Mouse (Mus musculus): ENCODE measurements around the gene Pmpcb. TPM values are rescaled to one million over a fixed set of nuclear protein-coding genes. Genes with fewer than 3 reads are reported as not detected.
A peak's percentile ranks its signal among the peaks of the same experiment; 100 is the strongest.

Pmpcb gene
- polyA plus RNA-seq, 1 experiment from 2014 or later, result 68.7 TPM

DNA sequence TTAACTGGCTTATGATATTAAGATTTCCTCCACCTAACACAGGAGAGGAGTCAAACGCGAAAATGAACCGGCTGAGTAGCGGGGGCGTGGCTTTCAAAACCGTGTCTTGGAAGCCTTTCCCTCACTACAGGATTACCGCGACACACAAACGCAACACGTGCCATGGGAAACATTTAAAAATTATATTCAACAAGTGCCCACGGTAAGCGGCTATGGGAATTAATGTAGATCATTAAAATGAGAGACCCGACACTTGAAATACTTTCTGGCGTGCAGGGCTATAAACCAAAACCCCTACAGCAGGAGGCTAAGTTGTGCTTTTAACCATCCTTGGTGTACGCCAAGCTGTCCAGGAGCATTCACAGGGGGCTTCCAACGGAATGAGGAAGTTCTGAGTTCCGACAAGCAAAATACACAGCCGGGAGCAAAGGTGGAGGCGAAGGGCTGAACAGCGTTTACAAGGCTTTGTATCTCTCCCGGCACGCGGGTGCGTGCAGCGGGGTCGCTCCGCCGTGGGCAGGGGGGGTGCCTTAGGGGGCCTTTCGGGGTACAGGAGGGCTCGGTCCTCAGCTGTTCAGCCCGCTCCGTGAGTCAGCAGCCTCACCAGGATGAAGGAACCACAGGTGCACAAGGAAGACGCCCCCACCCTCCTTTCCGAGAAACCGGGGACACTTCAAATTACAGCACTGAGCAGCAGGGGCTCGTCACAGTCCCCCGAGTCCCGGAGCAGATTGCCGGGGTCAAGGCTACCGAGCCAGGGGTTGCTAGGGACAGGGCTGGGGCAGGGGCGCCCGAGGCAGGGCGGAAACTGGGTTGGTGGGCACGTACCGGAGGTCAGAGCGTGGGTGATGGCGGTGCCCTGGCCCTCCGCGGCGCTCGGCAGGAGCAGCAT, 47.5 kb downstream of the Pmpcb start:
- peak; percentile 83 for ATAC-seq (ENCODE audit: low FRiP score, low read depth)

DNA sequence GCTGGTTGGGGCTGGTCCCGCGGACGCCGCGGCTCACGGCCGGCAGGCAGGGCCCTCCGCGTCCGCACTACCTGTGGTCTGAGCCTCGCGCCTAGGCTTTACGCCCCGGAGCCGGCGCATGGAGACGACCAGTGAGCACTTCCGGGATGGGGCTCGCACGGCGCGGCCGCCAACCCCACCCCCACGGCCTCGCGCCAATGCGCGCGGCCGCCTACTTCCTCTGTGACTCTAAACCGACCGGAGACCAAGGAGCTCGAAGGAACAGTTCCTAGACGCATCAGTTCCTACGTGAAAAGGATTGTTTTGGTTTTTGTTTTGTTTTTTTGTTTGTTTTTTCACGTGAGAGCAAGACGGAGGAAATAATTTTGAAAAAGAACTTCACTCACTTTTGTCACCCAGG, 48.1 kb downstream of the Pmpcb start, which contains the start of the genes Dnajc2 and Psmc2:
TSS of gene Dnajc2 (minus strand) at position 199 of the 400 bp plus-strand sequence.
TSS of gene Psmc2 (plus strand) at position 231 of the 400 bp plus-strand sequence.
- Histone ChIP-seq H3K27me3 (no peaks in the 10 kb centered on the region), H3K36me3 (peaks cover 36% of the 10 kb centered on the region), H3K27ac (replicated peaks) (peak within 1 kb of the TSS; percentile 83), H3K4me2 (peak within 1 kb of the TSS; percentile 93), H3K9me3 (no peaks in the 10 kb centered on the region), H3K4me1 (replicated peaks) (peaks cover 37% of the 10 kb centered on the region), H3K9ac (peak within 1 kb of the TSS; percentile 77), H3K4me3 (peak within 1 kb of the TSS; percentile 91)
- 0% methylated on average over 32 of the region's 37 CpGs for WGBS
- peak; percentile 96 for ATAC-seq (ENCODE audit: low FRiP score, low read depth)

More for the DNA sequence above, 47.5 kb downstream of the Pmpcb start:
- Histone ChIP-seq H3K9me3 (no peaks in the 10 kb centered on the region), H3K4me2 (peak overlapping the region; percentile 93), H3K9ac (peak overlapping the region; percentile 77), H3K4me1 (replicated peaks) (peaks cover 35% of the 10 kb centered on the region), H3K4me3 (peak overlapping the region; percentile 91), H3K27ac (replicated peaks) (peak overlapping the region; percentile 76), H3K27me3 (no peaks in the 10 kb centered on the region), H3K36me3 (peaks cover 42% of the 10 kb centered on the region)
- WGBS, result under 1% methylated on average over 46 of the region's 51 CpGs

GRCm38 (mm10) chr5:21785776-21786175, 48.8 kb downstream of the Pmpcb start:
- Histone ChIP-seq H3K4me2 (peak overlapping the region; percentile 93), H3K36me3 (peaks cover 28% of the 10 kb centered on the region), H3K9ac (no peak overlapping the region), H3K9me3 (no peaks in the 10 kb centered on the region), H3K27me3 (no peaks in the 10 kb centered on the region), H3K4me1 (replicated peaks) (peaks cover 37% of the 10 kb centered on the region), H3K4me3 (no peak overlapping the region), H3K27ac (replicated peaks) (no peak overlapping the region)
- WGBS, result 80% methylated on average over 7 of the region's 7 CpGs
- ATAC-seq (ENCODE audit: low FRiP score, low read depth), result no peak

DNA sequence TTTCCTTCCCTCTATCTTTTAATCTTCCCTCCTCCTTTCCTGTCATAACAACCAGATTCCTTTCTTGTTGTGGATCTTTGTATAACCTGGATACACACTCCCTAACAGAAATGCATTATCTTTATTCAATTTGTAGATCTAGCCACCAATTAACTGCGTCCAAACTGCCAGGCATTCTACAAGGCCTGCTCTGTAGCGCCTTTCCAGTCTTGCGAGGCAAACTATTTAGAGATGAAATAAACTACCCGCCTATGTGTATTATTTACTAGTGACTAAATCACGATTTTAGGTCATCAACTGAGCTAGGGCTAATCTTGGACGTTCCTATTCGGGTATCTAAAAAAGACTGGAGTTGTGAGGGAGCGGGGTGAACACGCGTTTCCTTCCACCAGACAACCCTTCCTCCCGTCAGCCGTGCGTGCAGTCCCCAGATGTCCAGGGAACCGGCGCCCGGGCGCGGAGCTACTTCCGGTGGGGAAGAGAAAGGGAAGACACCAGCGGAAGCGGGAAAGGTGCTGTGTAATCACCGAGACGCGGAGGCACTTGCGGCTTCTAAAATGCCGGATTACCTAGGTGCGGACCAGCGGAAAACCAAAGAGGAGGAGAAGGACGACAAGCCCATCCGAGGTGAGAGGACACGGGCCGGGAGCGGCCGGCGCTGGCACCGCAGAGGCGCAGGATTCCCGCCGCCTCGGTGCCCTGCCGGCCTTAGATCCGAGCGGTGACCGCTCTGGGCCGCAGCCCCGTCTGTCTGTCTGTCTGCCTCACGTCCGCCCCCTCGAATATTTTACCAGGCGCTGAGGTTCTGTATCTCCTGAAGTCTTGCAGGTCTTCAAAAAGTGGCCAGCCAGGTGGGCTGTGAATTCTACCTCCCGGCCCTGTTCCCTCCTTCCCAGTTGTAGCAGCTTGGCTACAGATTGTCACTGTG, 49.6 kb downstream of the Pmpcb start:
- peaks cover 37% of the 10 kb centered on the region for H3K4me1 ChIP-seq (replicated peaks)
- peak overlapping the region; percentile 83 for H3K27ac ChIP-seq (replicated peaks)
- peak overlapping the region; percentile 90 for H3K9ac ChIP-seq
- H3K27me3 ChIP-seq, result no peaks in the 10 kb centered on the region
- peak; percentile 89 for ATAC-seq (ENCODE audit: low FRiP score, low read depth)
- peaks cover 21% of the 10 kb centered on the region for H3K36me3 ChIP-seq
- peak overlapping the region; percentile 75 for H3K4me2 ChIP-seq
- 2% methylated on average over 50 of the region's 51 CpGs for WGBS
- H3K9me3 ChIP-seq, result no peaks in the 10 kb centered on the region
- peak overlapping the region; percentile 91 for H3K4me3 ChIP-seq

DNA sequence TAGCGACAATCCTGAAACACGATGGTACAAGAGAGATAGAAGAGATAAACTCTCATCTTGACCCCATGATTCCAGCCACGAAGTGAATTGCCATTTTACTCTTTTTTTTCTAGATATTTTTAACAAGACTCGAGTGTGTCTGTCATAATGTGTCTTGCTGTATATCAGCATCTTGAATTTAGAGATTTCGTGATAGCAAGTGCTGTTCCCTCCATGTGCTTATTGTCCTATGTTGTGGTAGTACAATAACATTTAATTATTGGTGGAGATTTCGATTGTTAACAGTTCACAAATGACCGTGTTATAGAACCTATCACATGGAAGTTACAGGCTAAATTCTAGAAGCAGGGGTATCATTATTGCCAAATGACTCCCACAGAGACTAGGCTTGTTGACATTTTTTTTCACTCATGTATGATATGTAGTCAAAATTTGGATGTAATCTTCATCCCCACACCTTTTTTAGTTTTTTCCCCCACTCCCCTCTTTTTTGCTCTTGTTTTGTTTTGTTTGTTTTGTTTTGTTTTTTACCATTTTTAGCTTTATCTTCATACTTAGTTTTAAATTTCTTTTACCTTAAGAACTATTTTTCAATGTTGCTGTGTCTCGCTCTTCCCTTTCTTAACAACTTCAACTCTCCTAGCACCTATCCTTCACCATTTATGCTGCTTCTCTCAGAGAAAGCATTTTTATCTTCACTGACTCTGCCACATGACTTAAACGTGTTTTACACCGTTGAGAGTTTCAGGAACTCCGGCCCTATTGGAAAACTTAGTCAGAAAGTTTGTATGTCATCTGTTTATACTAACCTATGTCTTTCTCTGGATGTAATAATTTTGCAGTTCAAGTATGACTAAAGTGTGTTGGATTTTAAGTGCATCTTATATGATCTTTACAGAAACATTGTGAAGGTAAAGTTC, 50.5 kb downstream of the Pmpcb start:
- H3K9ac ChIP-seq, result peak overlapping the region; percentile 90
- H3K36me3 ChIP-seq, result peaks cover 16% of the 10 kb centered on the region
- H3K4me3 ChIP-seq, result peak overlapping the region; percentile 91
- no peaks in the 10 kb centered on the region for H3K27me3 ChIP-seq
- 41% methylated on average over 11 of the region's 11 CpGs for WGBS
- H3K9me3 ChIP-seq, result no peaks in the 10 kb centered on the region
- H3K27ac ChIP-seq (replicated peaks), result peak overlapping the region; percentile 83
- peaks cover 37% of the 10 kb centered on the region for H3K4me1 ChIP-seq (replicated peaks)
- H3K4me2 ChIP-seq, result peak overlapping the region; percentile 75
- no peak for ATAC-seq (ENCODE audit: low FRiP score, low read depth)

DNA sequence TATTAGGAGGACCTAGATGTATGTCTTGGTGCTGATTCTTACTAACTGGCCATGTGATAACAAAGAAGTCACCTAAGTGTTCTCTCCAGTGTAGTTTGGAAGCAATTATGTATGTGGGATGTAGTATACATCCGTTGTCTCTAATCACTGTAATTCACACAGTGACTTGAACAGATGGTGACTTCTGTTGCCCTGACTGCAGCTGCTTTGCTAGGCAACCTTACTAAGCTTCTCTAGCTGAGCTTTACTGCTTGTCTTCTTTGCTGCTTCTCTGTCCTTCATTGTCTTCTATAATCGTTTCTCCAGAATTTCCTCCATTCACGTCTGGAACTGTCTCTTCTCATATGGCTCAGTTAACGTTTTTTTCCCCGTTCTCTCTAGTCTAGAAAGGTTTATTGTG, 52.1 kb downstream of the Pmpcb start:
- Histone ChIP-seq H3K27ac (replicated peaks) (no peak overlapping the region), H3K36me3 (peaks cover 9% of the 10 kb centered on the region), H3K4me2 (no peak overlapping the region), H3K4me3 (no peak overlapping the region), H3K27me3 (no peaks in the 10 kb centered on the region), H3K9me3 (no peaks in the 10 kb centered on the region), H3K4me1 (replicated peaks) (peaks cover 35% of the 10 kb centered on the region), H3K9ac (no peak overlapping the region)
- WGBS, result 63% methylated on average over 5 of the region's 5 CpGs
- ATAC-seq (ENCODE audit: low FRiP score, low read depth), result no peak

DNA sequence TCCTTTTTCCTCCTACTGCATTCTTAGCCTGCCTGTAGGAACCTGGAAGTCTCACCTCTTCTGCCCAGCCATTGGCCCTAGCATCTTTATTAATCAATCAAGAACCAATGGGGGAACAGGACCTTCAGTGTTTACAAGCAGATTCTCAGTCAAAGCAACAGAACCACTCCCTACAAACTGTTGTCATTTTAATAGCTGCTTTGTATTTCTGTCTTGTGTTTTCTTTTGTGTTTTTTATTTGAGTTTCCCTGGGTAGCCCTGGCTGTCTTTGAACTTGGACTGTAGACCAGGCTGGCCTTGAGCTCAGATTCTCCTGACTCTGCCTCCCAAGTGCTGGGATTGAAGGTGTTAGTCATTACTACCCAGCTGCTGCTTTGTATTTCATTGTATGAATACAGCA, 55.2 kb downstream of the Pmpcb start:
- ATAC-seq (ENCODE audit: low FRiP score, low read depth), result no peak
- no peak overlapping the region for H3K27ac ChIP-seq (replicated peaks)
- peaks cover 24% of the 10 kb centered on the region for H3K4me1 ChIP-seq (replicated peaks)
- H3K36me3 ChIP-seq, result peaks cover 26% of the 10 kb centered on the region
- H3K9ac ChIP-seq, result no peak overlapping the region
- H3K4me3 ChIP-seq, result no peak overlapping the region
- H3K9me3 ChIP-seq, result no peaks in the 10 kb centered on the region
- no peaks in the 10 kb centered on the region for H3K27me3 ChIP-seq
- H3K4me2 ChIP-seq, result no peak overlapping the region

GRCm38 (mm10) chr5:21802907-21803306, 66.0 kb downstream of the Pmpcb start:
- Histone ChIP-seq H3K4me1 (replicated peaks) (no peaks in the 10 kb centered on the region), H3K27me3 (no peaks in the 10 kb centered on the region), H3K4me2 (no peak overlapping the region), H3K9me3 (no peaks in the 10 kb centered on the region), H3K27ac (replicated peaks) (no peak overlapping the region), H3K4me3 (no peak overlapping the region), H3K36me3 (peaks cover 58% of the 10 kb centered on the region), H3K9ac (no peak overlapping the region)
- WGBS, result 90% methylated on average over 9 of the region's 9 CpGs
- no peak for ATAC-seq (ENCODE audit: low FRiP score, low read depth)

GRCm38 (mm10) chr5:21803691-21804188, 66.8 kb downstream of the Pmpcb start:
- Histone ChIP-seq H3K36me3 (peaks cover 53% of the 10 kb centered on the region), H3K27me3 (no peaks in the 10 kb centered on the region), H3K4me2 (no peak overlapping the region), H3K4me1 (replicated peaks) (no peaks in the 10 kb centered on the region), H3K9ac (no peak overlapping the region), H3K4me3 (no peak overlapping the region), H3K27ac (replicated peaks) (no peak overlapping the region), H3K9me3 (no peaks in the 10 kb centered on the region)
- WGBS, result 86% methylated on average over 12 of the region's 12 CpGs
- ATAC-seq (ENCODE audit: low FRiP score, low read depth), result no peak

DNA sequence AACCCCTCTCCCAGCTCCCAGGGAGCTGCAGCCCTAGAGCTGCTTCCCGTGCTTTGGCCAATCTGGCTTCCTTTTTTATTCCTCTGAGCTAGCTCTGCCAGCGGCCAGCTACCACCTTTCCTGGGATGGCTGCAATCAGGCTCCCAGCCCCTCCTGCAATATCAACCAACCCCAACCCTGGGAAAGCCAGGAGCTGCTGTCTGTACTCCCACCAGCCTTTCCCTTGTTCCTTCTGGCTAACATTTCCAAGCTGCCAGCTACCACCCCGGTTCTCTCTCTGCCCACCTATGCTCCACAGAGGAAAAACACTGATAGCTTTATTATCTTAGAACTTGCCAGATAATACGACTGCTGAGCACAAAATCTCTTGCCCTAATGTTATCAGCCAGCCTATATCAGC, 67.9 kb downstream of the Pmpcb start:
- Histone ChIP-seq H3K36me3 (peaks cover 43% of the 10 kb centered on the region), H3K4me1 (replicated peaks) (no peaks in the 10 kb centered on the region), H3K9ac (no peak overlapping the region), H3K9me3 (no peaks in the 10 kb centered on the region), H3K4me3 (no peak overlapping the region), H3K27me3 (no peaks in the 10 kb centered on the region), H3K27ac (replicated peaks) (no peak overlapping the region), H3K4me2 (no peak overlapping the region)
- no peak for ATAC-seq (ENCODE audit: low FRiP score, low read depth)
- WGBS, result 89% methylated on average over 4 of the region's 4 CpGs
